Mouse (Mus musculus): ENCODE measurements at regions not wholly inside any gene's neighbourhood (a gene's known extent, or its start where the extent isn't known, plus 50 kb on each side); places are given as distances from the start of the nearest gene placed in this dataset.
A peak's percentile ranks its signal among the peaks of the same experiment; 100 is the strongest.

- DNase-seq = peak; percentile 37
Observed at GRCm38 (mm10) chr3:112985094-112985636, 273.5 kb downstream of the Amy2a5 start.

- DNase-seq = peak; percentile 2
Observed at GRCm38 (mm10) chr3:112953403-112954050, 305.1 kb downstream of the Amy2a5 start.

DNA sequence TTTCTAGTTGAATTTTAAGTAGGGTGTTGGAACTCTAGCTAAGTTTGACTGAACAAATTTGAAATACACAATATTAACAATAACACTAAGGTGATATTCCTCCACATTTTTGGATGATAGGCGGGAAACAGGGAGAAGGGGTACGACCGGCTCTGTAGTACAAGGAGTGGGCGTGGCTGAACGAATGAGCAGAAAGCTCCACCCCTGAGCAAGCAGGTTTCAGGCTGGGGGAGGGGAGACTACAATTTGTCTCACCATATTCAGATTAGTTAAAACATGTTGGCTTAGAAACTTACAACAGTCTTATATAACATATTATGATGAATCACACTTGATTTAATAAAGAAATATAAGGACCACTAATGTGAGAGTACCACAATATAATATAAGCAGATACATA, 306.4 kb downstream of the Amy2a5 start:
- DNase-seq = no peak

DNA sequence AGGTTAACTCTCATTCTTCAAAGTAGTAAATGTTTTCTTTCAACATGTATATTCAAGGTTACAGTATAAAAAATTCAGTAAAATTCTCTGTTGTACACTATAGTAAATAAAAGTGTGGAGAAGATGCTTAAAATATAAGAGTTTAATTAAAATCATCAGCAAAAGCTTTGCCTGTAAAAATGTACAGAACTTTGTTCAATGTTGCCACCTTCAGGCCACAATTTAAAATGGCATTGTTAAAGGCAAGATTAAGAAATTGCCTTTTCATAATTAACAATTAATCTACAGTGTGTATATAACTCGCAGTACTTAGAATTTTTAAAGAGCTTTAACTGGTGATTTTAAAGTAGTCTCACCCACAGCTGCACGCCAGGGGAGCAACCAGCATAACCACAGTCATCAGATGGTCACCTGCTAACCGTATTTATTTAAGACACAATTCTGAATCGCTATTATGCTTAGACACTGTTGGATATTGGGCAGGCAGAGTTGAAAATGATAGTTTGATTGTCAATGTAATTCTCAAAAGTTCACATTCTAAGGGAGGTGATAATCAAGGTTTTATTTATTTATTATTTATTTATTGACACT, 316.5 kb downstream of the Amy2a5 start:
- no peak for DNase-seq

Data from retina, postnatal 1 day (tissue).